Mouse (Mus musculus) kidney, adult 8-10 months (tissue): Measurements from ENCODE around the gene Akt3.

Experiments
- DNase-seq, 2 experiments: peaks; one replicate each; pipeline ENCODE4 v3.0.0; 2022

The Akt3 gene

GRCm38 (mm10) chr1:176973356-176974088 is 284.5 kb downstream of the Akt3 start:
- DNase-seq = no peak

- DNase-seq = no peak
Measured at GRCm38 (mm10) chr1:176971479-176971797, 286.6 kb downstream of the Akt3 start.

GRCm38 (mm10) chr1:176970635-176971478 is 287.1 kb downstream of the Akt3 start:
- no peak for DNase-seq
